8 mouse cellular contexts compared by ENCODE assay signal in genomic region chr16:30601046-30601832, GRCm38 (mm10). TPM values are rescaled to one million over a fixed set of nuclear protein-coding genes. Genes with fewer than 3 reads are reported as not detected.
DNase-seq lines count a peak whose midpoint lies in the region; ATAC-seq and TF ChIP-seq lines count a peak whose summit lies in the region.

No protein-coding gene starts in this region.

- intact Hi-C loops in heart, postnatal 14 days (cut with DNase I), result loop anchor here (2.0 kb wide), 3 partner anchors 54 to 220 kb away; no protein-coding TSS in a partner anchor

- 13% methylated on average over 42 of the region's 42 CpGs for WGBS in forebrain, embryonic 14.5 days
- WGBS in lung, embryonic 16.5 days, result 7% methylated on average over 42 of the region's 42 CpGs

- peak; percentile 60; the same call in 1 of the 2 replicates for TF ChIP-seq EP300 in ES-Bruce4 (IDR thresholded peaks at IDR 0.05; ENCODE audit: insufficient read depth, low read depth, low read length)

- no peaks in the 10 kb centered on the region for H3K4me1 ChIP-seq in ES-Bruce4 (ENCODE audit: control insufficient read depth, insufficient read depth, low read length)
- H3K4me1 ChIP-seq in bone marrow macrophage, adult 2 months (ENCODE audit: control insufficient read depth, insufficient read depth, low read length), result peaks cover 10% of the 10 kb centered on the region
- H3K4me1 ChIP-seq in forebrain, embryonic 14.5 days (ENCODE audit: control insufficient read depth, insufficient read depth, low read length), result peaks cover 16% of the 10 kb centered on the region
- H3K4me1 ChIP-seq in lung, embryonic 16.5 days (replicated peaks; ENCODE audit: control insufficient read depth, insufficient read depth, low read length), result peaks cover 51% of the 10 kb centered on the region

- H3K27ac ChIP-seq in ES-Bruce4 (ENCODE audit: insufficient read depth, low read length), result no peak overlapping the region
- no peak overlapping the region for H3K27ac ChIP-seq in bone marrow macrophage, adult 2 months (ENCODE audit: insufficient read depth, low read depth, low read length)
- H3K27ac ChIP-seq in forebrain, embryonic 14.5 days (ENCODE audit: low read depth, low read length), result 0 out of 2 replicates have a peak overlapping the region, but pooled peaks have one; percentile 2
- H3K27ac ChIP-seq in lung, embryonic 16.5 days (ENCODE audit: low read length), result peak overlapping the region; percentile 76

- no peaks in the 10 kb centered on the region for H3K9me3 ChIP-seq in ES-Bruce4 (replicated peaks; ENCODE audit: control insufficient read depth, insufficient read depth, low read length, poor library complexity, severe bottlenecking)
- no peaks in the 10 kb centered on the region for H3K9me3 ChIP-seq in forebrain, embryonic 14.5 days (replicated peaks; ENCODE audit: control insufficient read depth, low read length)
- no peaks in the 10 kb centered on the region for H3K9me3 ChIP-seq in lung, embryonic 16.5 days (ENCODE audit: control insufficient read depth, low read length)

- no peaks in the 10 kb centered on the region for H3K36me3 ChIP-seq in ES-Bruce4 (ENCODE audit: control insufficient read depth, insufficient read depth, low read length, poor library complexity, severe bottlenecking)
- no peaks in the 10 kb centered on the region for H3K36me3 ChIP-seq in forebrain, embryonic 14.5 days (ENCODE audit: control insufficient read depth, insufficient read depth, low read length)
- no peaks in the 10 kb centered on the region for H3K36me3 ChIP-seq in lung, embryonic 16.5 days (ENCODE audit: control insufficient read depth, insufficient read depth, low read length)

- H3K9ac ChIP-seq in ES-Bruce4 (ENCODE audit: low read depth, poor library complexity, severe bottlenecking), result peak overlapping the region; percentile 77
- peak overlapping the region; percentile 65 for H3K9ac ChIP-seq in forebrain, embryonic 14.5 days (ENCODE audit: low read length)
- H3K9ac ChIP-seq in lung, embryonic 16.5 days (ENCODE audit: low read length), result peak overlapping the region; percentile 86

- H3K4me3 ChIP-seq in ES-Bruce4 (ENCODE audit: low read depth, low read length), result peak overlapping the region; percentile 76
- peak overlapping the region; percentile 65 for H3K4me3 ChIP-seq in bone marrow macrophage, adult 2 months (ENCODE audit: insufficient read depth, low read length)
- peak overlapping the region; percentile 53 for H3K4me3 ChIP-seq in forebrain, embryonic 14.5 days (ENCODE audit: low read depth, low read length)
- H3K4me3 ChIP-seq in lung, embryonic 16.5 days (ENCODE audit: low read length), result peak overlapping the region; percentile 86

- no peak for DNase-seq in forebrain, embryonic 14.5 days (ENCODE audit: low spot score)
- peak; percentile 74 to 80 for DNase-seq in heart, postnatal 14 days
- DNase-seq in layer of hippocampus, adult 18-20 months (ENCODE audit: low spot score in 2 of 2), result peak; percentile 45 to 53
- DNase-seq in right cerebral cortex, adult 2 months (ENCODE audit: low spot score in 2 of 2), result peak; percentile 68 to 70
- DNase-seq in adipocyte (ENCODE audit: low spot score), result no peak

- no peak for TF ChIP-seq POLR2A in ES-Bruce4 (IDR thresholded peaks at IDR 0.05; ENCODE audit: insufficient read depth, low read length)
- TF ChIP-seq POLR2A in bone marrow macrophage, adult 2 months (IDR thresholded peaks at IDR 0.05; ENCODE audit: borderline replicate concordance, low read depth, low read length), result no peak

- no peak for ATAC-seq in forebrain, embryonic 14.5 days
- peak; percentile 32 for ATAC-seq in lung, embryonic 16.5 days (ENCODE audit: low read depth)

- peak overlapping the region; percentile 93 for H3K4me2 ChIP-seq in forebrain, embryonic 14.5 days (ENCODE audit: low read length)
- peak overlapping the region; percentile 92 for H3K4me2 ChIP-seq in lung, embryonic 16.5 days (ENCODE audit: low read depth, low read length)

- peak; percentile 60 for TF ChIP-seq CTCF in ES-Bruce4 (IDR thresholded peaks at IDR 0.05; ENCODE audit: low read depth, low read length)
- no peak for TF ChIP-seq CTCF in bone marrow macrophage, adult 2 months (IDR thresholded peaks at IDR 0.05; ENCODE audit: low read depth, low read length)

- no peaks in the 10 kb centered on the region for H3K27me3 ChIP-seq in ES-Bruce4 (ENCODE audit: control insufficient read depth, insufficient read depth, low read length, poor library complexity, severe bottlenecking)
- H3K27me3 ChIP-seq in forebrain, embryonic 14.5 days (replicated peaks; ENCODE audit: control insufficient read depth, insufficient read depth, low read length), result peaks cover 23% of the 10 kb centered on the region
- no peaks in the 10 kb centered on the region for H3K27me3 ChIP-seq in lung, embryonic 16.5 days (ENCODE audit: control insufficient read depth, insufficient read depth, low read depth, low read length)

RNA-seq across cellular contexts. Expression of gene Fam43a, which starts 1.7 kb away (rescaled TPM):
- 14.2 and 15.8 TPM in 2 replicates for polyA plus RNA-seq in ES-Bruce4 (2011; ENCODE audit: insufficient read depth, insufficient read length, low read depth, missing spikeins)
- polyA plus RNA-seq in bone marrow macrophage, adult 2 months (2012; ENCODE audit: insufficient read depth, insufficient read length, missing spikeins), result 22.4 and 23.3 TPM in 2 replicates
- 6.1 and 6.7 TPM in 2 replicates for polyA plus RNA-seq in forebrain, embryonic 14.5 days (2014; fragmentation: Nextera tagmentation; extraction: Ambion mirVana)
- total RNA-seq in heart, postnatal 14 days (2021), result 10 to 100 TPM; 31.8 to 34.0 TPM
- 10 to 100 TPM; 11.0 to 13.2 TPM for total RNA-seq in layer of hippocampus, adult 18-20 months (2021)
- polyA plus RNA-seq in lung, embryonic 16.5 days (2015; fragmentation: Nextera tagmentation; extraction: Ambion mirVana), result 23.0 and 24.3 TPM in 2 replicates

RNA-seq across cellular contexts. Expression of gene Lsg1, which starts 13.8 kb away (rescaled TPM):
- 70.9 and 73.3 TPM in 2 replicates for polyA plus RNA-seq in ES-Bruce4 (2011; ENCODE audit: insufficient read depth, insufficient read length, low read depth, missing spikeins)
- 18.2 and 21.1 TPM in 2 replicates for polyA plus RNA-seq in bone marrow macrophage, adult 2 months (2012; ENCODE audit: insufficient read depth, insufficient read length, missing spikeins)
- polyA plus RNA-seq in forebrain, embryonic 14.5 days (2014; fragmentation: Nextera tagmentation; extraction: Ambion mirVana), result 59.1 and 62.3 TPM in 2 replicates
- total RNA-seq in heart, postnatal 14 days (2021), result 10 to 100 TPM; 18.0 to 18.6 TPM
- 10 to 100 TPM; 18.6 to 23.3 TPM for total RNA-seq in layer of hippocampus, adult 18-20 months (2021)
- 55.1 and 57.1 TPM in 2 replicates for polyA plus RNA-seq in lung, embryonic 16.5 days (2015; fragmentation: Nextera tagmentation; extraction: Ambion mirVana)

RNA-seq across cellular contexts. Expression of gene Tmem44, which starts 50.6 kb away (rescaled TPM):
- 4.2 and 5.4 TPM in 2 replicates for polyA plus RNA-seq in ES-Bruce4 (2011; ENCODE audit: insufficient read depth, insufficient read length, low read depth, missing spikeins)
- not detected in 2 replicates for polyA plus RNA-seq in bone marrow macrophage, adult 2 months (2012; ENCODE audit: insufficient read depth, insufficient read length, missing spikeins)
- 57.5 and 62.4 TPM in 2 replicates for polyA plus RNA-seq in forebrain, embryonic 14.5 days (2014; fragmentation: Nextera tagmentation; extraction: Ambion mirVana)
- total RNA-seq in heart, postnatal 14 days (2021), result 10 to 100 TPM; 12.9 to 13.9 TPM
- total RNA-seq in layer of hippocampus, adult 18-20 months (2021), result 10 to 100 TPM; 27.9 to 33.1 TPM
- polyA plus RNA-seq in lung, embryonic 16.5 days (2015; fragmentation: Nextera tagmentation; extraction: Ambion mirVana), result 23.5 and 23.8 TPM in 2 replicates

Comparison
In these comparisons a context has a peak if more than half of its experiments do, and no peak if none do; other contexts are left out.
1. H3K27ac ChIP-seq: peak in forebrain, embryonic 14.5 days (single experiment) and lung, embryonic 16.5 days (single experiment); none in ES-Bruce4 (single experiment) and bone marrow macrophage, adult 2 months (single experiment).
2. DNase-seq: peak in heart, postnatal 14 days (2 of 2), layer of hippocampus, adult 18-20 months (2 of 2) and right cerebral cortex, adult 2 months (2 of 2); none in forebrain, embryonic 14.5 days (single experiment) and adipocyte (single experiment).
3. Peak in every context shown above with its lines, with median percentiles within 50 percentile points of each other: H3K4me3 ChIP-seq and H3K9ac ChIP-seq.